Mouse (Mus musculus) midbrain, embryonic 14.5 days (tissue): ENCODE measurements at regions not wholly inside any gene's neighbourhood (a gene's known extent, or its start where the extent isn't known, plus 50 kb on each side); places are given as distances from the start of the nearest gene placed in this dataset.
A peak's percentile ranks its signal among the peaks of the same experiment; 100 is the strongest.

Source experiments
- ATAC-seq: fragments of 200-750 bp; cut with Nextera tagmentation; 2 replicates; pipeline ENCODE4 v1.8.0; 2017; ENCODE audit warnings: moderate number of reproducible peaks, moderate library complexity; ENCODE audit not compliant: low FRiP score, low TSS enrichment
- DNase-seq: peaks from one replicate; pipeline ENCODE4 v3.0.0-alpha.2; 2015
- H3K27ac ChIP-seq: fragments of 300-500 bp; sonication (generic); replicated peaks from 2 replicates; pipeline ENCODE4 v1.5.1; 2014; ENCODE audit warnings: mild to moderate bottlenecking, low read depth, low read length, moderate library complexity
- H3K27me3 ChIP-seq: fragments of 300-500 bp; sonication (generic); 2 replicates; pipeline ENCODE4 v1.6.1; 2014; ENCODE audit warnings: low read length, control low read depth, mixed read lengths; ENCODE audit not compliant: control insufficient read depth, insufficient read depth
- H3K36me3 ChIP-seq: fragments of 300-500 bp; sonication (generic); 2 replicates; pipeline ENCODE4 v1.6.1; 2014; ENCODE audit warnings: low read length, control low read depth; ENCODE audit not compliant: control insufficient read depth, insufficient read depth
- H3K4me1 ChIP-seq: fragments of 300-500 bp; sonication (generic); 2 replicates; pipeline ENCODE4 v1.6.1; 2014; ENCODE audit warnings: mild to moderate bottlenecking, antibody characterized with exemption, low read length, control low read depth; ENCODE audit not compliant: control insufficient read depth, insufficient read depth
- H3K4me2 ChIP-seq: fragments of 300-500 bp; sonication (generic); 2 replicates; pipeline ENCODE4 v1.6.1; 2014; ENCODE audit warnings: mild to moderate bottlenecking, low read length, moderate library complexity
- H3K4me3 ChIP-seq: fragments of 300-500 bp; sonication (generic); replicated peaks from 2 replicates; pipeline ENCODE4 v1.5.1; 2014; ENCODE audit warnings: low read depth, low read length
- H3K9ac ChIP-seq: fragments of 300-500 bp; sonication (generic); replicated peaks from 2 replicates; pipeline ENCODE4 v1.6.1; 2014; ENCODE audit warnings: mild to moderate bottlenecking, low read length, moderate library complexity
- H3K9me3 ChIP-seq: fragments of 300-500 bp; sonication (generic); 2 replicates; pipeline ENCODE4 v1.6.1; 2016; ENCODE audit warnings: low read length, control low read depth, mixed read lengths; ENCODE audit not compliant: control insufficient read depth
- WGBS: fragments of 180-500 bp; shearing (Covaris S2); extraction: QIAGEN DNeasy Blood & Tissue Kit; methylation state at CpG from one replicate; pipeline ENCODE4 v1.1.7; 2014; 5-methylcytosine and 5-hydroxymethylcytosine counted together

DNA sequence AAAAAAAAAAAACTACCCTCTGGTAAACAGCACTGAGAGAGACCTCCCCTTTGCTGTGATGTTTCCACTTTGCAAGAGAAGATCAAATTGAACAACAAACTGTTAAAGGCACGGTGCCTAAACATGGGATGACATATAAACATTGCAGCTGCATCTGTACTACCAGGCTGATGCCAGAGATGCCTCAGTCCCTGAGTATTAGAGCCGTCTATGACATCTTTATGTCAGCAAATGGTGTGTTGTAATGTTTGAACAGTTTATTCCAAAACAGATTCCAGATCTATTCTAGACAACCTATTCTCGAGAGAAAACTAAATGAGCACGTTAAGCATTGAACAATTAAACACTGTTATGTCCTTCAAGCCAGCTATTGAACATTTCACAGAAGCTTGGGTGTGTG, 381.8 kb upstream of the Npvf start:
- no peaks in the 10 kb centered on the region for H3K9me3 ChIP-seq
- H3K36me3 ChIP-seq = no peaks in the 10 kb centered on the region
- 76% methylated on average over 4 of the region's 4 CpGs for WGBS
- DNase-seq (no peak), ATAC-seq (no peak)
- H3K4me3 ChIP-seq = no peak overlapping the region
- no peaks in the 10 kb centered on the region for H3K4me1 ChIP-seq
- no peak overlapping the region for H3K27ac ChIP-seq
- no peak overlapping the region for H3K4me2 ChIP-seq
- no peak overlapping the region for H3K9ac ChIP-seq
- H3K27me3 ChIP-seq = no peaks in the 10 kb centered on the region

DNA sequence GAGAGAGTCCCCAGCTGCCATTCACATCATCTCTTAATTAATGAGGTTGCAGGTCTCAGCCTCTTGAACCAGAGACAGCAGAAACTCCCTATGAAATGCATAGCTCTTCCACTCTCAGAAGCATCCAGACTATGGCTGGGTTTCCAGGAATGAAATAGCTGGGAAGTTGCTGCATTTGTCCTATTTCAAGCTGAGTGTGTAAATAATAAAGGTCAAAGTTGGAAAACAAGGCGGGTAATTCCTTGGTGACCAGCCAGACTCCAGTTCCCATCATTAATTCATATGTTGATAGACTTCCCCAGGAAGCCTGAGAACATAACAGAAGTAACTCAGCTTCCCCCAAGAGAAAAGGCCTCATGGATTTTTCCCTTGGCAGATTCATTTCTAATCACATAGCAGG, 382.3 kb upstream of the Npvf start:
- no peaks in the 10 kb centered on the region for H3K27me3 ChIP-seq
- H3K27ac ChIP-seq = no peak overlapping the region
- ATAC-seq (no peak), DNase-seq (no peak)
- 44% methylated on average over 1 of the region's 1 CpGs for whole genome bisulfite sequencing
- H3K4me3 ChIP-seq = no peak overlapping the region
- no peaks in the 10 kb centered on the region for H3K36me3 ChIP-seq
- H3K4me1 ChIP-seq = no peaks in the 10 kb centered on the region
- no peak overlapping the region for H3K9ac ChIP-seq
- no peak overlapping the region for H3K4me2 ChIP-seq
- no peaks in the 10 kb centered on the region for H3K9me3 ChIP-seq

DNA sequence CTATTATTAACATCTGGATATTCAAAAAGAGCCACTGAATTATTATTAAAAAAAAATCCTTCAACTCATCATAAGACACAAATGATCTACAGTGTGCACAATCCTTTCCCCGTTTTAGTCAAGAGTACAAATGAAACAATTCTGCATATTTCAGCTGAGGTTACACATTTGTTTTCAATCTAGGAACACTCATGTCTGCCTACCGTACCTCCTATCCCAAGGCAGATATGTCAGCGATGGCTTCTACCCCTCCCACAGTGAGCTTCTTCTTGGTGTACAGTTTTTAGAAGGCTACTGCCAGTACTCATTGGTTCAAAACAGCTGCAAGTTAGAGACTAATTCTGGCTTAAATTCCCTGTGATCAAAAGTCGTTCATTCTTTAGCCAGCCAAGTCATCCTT, 382.7 kb upstream of the Npvf start:
- Histone ChIP-seq H3K4me1 (no peaks in the 10 kb centered on the region), H3K4me2 (no peak overlapping the region), H3K36me3 (no peaks in the 10 kb centered on the region), H3K27ac (no peak overlapping the region), H3K4me3 (no peak overlapping the region), H3K9me3 (no peaks in the 10 kb centered on the region), H3K27me3 (no peaks in the 10 kb centered on the region), H3K9ac (no peak overlapping the region)
- ATAC-seq = no peak
- WGBS = 86% methylated on average over 4 of the region's 4 CpGs
- DNase-seq = no peak

DNA sequence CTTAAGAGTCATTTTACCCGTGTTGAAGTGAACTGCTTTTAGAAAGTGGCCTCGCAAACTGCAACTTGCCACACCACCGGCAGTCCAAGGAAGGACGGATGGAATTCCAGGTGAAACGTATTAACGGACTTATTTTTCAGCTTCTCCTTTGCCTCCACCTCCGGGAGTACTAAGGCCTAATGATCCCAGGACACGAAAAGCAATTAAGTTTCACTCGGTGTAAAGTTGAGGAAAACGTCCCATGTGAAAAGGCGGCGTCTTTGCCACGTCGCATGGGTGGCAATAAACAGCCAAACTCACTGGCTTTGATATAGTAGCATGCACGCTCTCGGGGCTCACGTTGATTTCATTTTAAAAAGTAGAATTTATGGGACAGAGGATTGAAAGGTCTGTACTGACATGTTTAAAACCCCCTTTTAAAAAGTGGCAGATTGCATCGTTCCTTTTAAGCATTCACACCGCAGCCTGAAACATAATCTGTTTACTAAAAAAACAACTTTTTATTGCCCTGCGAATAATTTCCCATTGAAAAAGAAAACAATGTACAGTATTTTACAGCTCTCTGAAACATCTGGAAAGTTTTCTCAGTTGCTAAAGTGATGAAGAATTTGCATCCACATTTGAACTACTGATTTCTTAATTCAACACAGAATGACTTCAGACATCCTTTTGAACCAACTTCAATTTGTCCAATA, 385.4 kb upstream of the Npvf start:
- Histone ChIP-seq H3K27me3 (no peaks in the 10 kb centered on the region), H3K9me3 (no peaks in the 10 kb centered on the region), H3K4me1 (no peaks in the 10 kb centered on the region), H3K9ac (no peak overlapping the region), H3K27ac (no peak overlapping the region), H3K4me2 (no peak overlapping the region), H3K36me3 (no peaks in the 10 kb centered on the region), H3K4me3 (no peak overlapping the region)
- DNase-seq = no peak
- no peak for ATAC-seq
- 91% methylated on average over 20 of the region's 20 CpGs for WGBS

DNA sequence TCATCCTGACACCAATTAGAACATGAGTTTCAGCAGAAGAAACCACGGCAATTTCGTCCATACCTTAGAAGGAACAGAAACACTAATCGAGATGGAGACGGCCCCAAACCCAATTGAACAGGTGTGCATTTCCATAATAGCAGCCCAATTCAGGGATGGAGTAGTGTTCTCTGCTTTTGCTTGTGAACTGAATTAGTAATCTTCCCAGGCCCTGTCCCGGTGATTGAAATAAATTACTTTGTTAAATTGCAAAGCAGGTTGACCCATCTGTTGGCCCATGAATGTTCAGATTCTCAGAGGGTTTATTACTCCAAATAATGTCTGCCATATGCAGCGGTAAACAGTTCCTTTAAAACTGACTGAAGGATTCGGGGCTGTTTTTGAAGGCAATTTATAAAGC, 388.5 kb upstream of the Nfe2l3 start:
- Histone ChIP-seq H3K9ac (no peak overlapping the region), H3K36me3 (no peaks in the 10 kb centered on the region), H3K4me1 (peaks cover 4% of the 10 kb centered on the region; the same call in 1 of the 2 replicates), H3K27me3 (no peaks in the 10 kb centered on the region), H3K27ac (no peak overlapping the region), H3K4me2 (no peak overlapping the region), H3K4me3 (no peak overlapping the region), H3K9me3 (no peaks in the 10 kb centered on the region)
- 65% methylated on average over 7 of the region's 7 CpGs for WGBS
- ATAC-seq (no peak), DNase-seq (no peak)

DNA sequence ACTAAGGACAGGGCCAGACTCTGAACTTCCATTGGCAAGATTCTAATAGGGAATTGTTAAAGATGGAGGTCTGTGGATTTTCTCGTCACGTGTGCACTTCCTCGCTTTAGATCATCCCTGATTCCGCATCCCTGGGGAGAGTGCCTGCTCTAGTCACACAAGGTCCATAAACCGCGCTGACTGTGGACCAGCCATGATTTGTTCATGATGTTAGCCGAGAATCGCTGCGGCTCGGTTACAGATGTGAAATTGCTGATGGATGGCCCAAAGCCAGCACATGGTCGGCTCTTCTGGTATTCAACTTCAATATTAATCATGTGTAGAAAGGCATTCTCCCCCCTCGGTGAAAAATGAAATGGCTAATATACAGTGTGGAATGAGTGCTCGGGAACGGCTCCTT, 387.6 kb upstream of the Nfe2l3 start:
- no peaks in the 10 kb centered on the region for H3K27me3 ChIP-seq
- 83% methylated on average over 14 of the region's 14 CpGs for WGBS
- H3K4me3 ChIP-seq = no peak overlapping the region
- H3K4me2 ChIP-seq = no peak overlapping the region
- no peak overlapping the region for H3K27ac ChIP-seq
- H3K36me3 ChIP-seq = no peaks in the 10 kb centered on the region
- DNase-seq (no peak), ATAC-seq (no peak)
- no peaks in the 10 kb centered on the region for H3K9me3 ChIP-seq
- no peak overlapping the region for H3K9ac ChIP-seq
- H3K4me1 ChIP-seq = peaks cover 4% of the 10 kb centered on the region; the same call in 1 of the 2 replicates

DNA sequence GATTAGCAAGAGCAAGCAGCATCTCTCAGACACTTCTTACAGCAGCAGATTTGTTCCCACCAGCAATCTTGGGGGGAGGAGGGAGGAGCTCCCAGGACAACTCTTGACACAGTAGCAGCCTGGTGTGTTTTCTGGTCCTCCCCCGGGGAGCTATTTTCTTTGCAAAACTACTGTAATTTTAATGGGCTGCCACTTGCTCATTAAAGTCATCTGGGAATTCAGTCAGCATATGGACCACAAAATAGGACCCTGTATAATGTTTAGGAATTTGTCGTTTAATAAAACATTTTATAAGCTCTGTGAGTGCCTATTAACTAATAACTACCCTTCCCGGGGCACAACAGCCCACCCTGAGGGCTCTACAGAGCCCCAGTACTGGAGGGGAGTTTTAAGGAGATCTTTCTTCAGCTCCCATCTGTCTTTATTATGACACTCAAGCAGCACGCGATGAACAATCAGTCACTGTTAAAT, 380.0 kb upstream of the Nfe2l3 start:
- H3K27ac ChIP-seq = peak overlapping the region; percentile 55; the same call in 1 of the 2 replicates
- peak; percentile 43; the same call in 1 of the 2 replicates for ATAC-seq
- DNase-seq = peak; percentile 59
- H3K9ac ChIP-seq = no peak overlapping the region
- no peak overlapping the region for H3K4me2 ChIP-seq
- H3K9me3 ChIP-seq = no peaks in the 10 kb centered on the region
- peaks cover 26% of the 10 kb centered on the region for H3K4me1 ChIP-seq
- WGBS = 29% methylated on average over 5 of the region's 5 CpGs
- H3K4me3 ChIP-seq = no peak overlapping the region
- H3K27me3 ChIP-seq = no peaks in the 10 kb centered on the region
- no peaks in the 10 kb centered on the region for H3K36me3 ChIP-seq

DNA sequence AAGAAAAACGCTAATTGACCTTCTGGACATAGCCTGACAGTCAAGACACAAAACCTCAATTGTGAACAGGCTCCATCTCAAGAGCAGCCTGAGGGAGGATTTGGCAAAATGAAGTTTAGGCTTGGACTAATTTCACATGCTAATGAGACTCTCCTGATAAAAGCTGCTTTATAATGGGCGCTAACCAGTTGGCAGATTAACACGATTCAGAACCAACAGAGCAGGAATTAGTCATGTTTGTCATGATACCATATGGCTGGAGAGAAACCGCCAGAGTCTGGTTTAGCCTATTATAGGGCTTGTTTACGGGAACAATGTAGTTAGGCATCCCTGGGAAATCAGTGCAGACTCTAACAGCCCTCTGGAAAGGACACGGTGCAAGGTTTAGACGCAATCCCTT, 375.2 kb upstream of the Nfe2l3 start:
- Histone ChIP-seq H3K27ac (peak overlapping the region; percentile 72), H3K27me3 (no peaks in the 10 kb centered on the region), H3K36me3 (no peaks in the 10 kb centered on the region), H3K4me2 (no peak overlapping the region), H3K9ac (no peak overlapping the region), H3K4me3 (no peak overlapping the region), H3K9me3 (no peaks in the 10 kb centered on the region), H3K4me1 (peaks cover 38% of the 10 kb centered on the region)
- DNase-seq = peak; percentile 78
- 6% methylated on average over 7 of the region's 7 CpGs for WGBS
- ATAC-seq = peak; percentile 86
